Mouse (Mus musculus) midbrain, postnatal 0 days (tissue): ENCODE data around the gene Rplp0. TPM values are rescaled to one million over a fixed set of nuclear protein-coding genes. Genes with fewer than 3 reads are reported as not detected.
"Not testable (repeated sequence)": the region's sequence is repeated elsewhere in the genome, so short reads cannot be mapped to it uniquely, and the experiment has no call there.

Experiments
- ATAC-seq: fragments of 200-750 bp; cut with Nextera tagmentation; 2 replicates; pipeline ENCODE4 v1.8.0; 2017; ENCODE audit warnings: moderate number of reproducible peaks, mild to moderate bottlenecking, moderate TSS enrichment, moderate library complexity; ENCODE audit not compliant: low FRiP score
- DNase-seq: peaks from one replicate; pipeline ENCODE4 v3.0.0-alpha.2; 2015; ENCODE audit warnings: low spot score
- H3K27ac ChIP-seq: fragments of 300-500 bp; sonication (generic); 2 replicates; pipeline ENCODE4 v1.5.1; 2014; ENCODE audit warnings: low read depth, mild to moderate bottlenecking, low read length, mixed read lengths
- H3K27me3 ChIP-seq: fragments of 300-500 bp; sonication (generic); 2 replicates; pipeline ENCODE4 v1.6.1; 2014; ENCODE audit warnings: low read length, control low read depth, mixed read lengths; ENCODE audit not compliant: insufficient read depth
- H3K36me3 ChIP-seq: fragments of 300-500 bp; sonication (generic); 2 replicates; pipeline ENCODE4 v1.6.1; 2014; ENCODE audit warnings: low read length, control low read depth, mixed read lengths; ENCODE audit not compliant: insufficient read depth
- H3K4me1 ChIP-seq: fragments of 300-500 bp; sonication (generic); 2 replicates; pipeline ENCODE4 v1.6.1; 2014; ENCODE audit warnings: mild to moderate bottlenecking, control low read depth, antibody characterized with exemption, low read length, mixed read lengths; ENCODE audit not compliant: insufficient read depth
- H3K4me2 ChIP-seq: fragments of 300-500 bp; sonication (generic); 2 replicates; pipeline ENCODE4 v1.6.1; 2014; ENCODE audit warnings: low read depth, mild to moderate bottlenecking, low read length, mixed read lengths; ENCODE audit not compliant: poor library complexity, severe bottlenecking
- H3K4me3 ChIP-seq: fragments of 300-500 bp; sonication (generic); 2 replicates; pipeline ENCODE4 v1.5.1; 2014; ENCODE audit warnings: low read depth, mild to moderate bottlenecking, low read length, moderate library complexity
- H3K9ac ChIP-seq: fragments of 300-500 bp; sonication (generic); replicated peaks from 2 replicates; pipeline ENCODE4 v1.6.1; 2014; ENCODE audit warnings: mild to moderate bottlenecking, low read length, moderate library complexity, mixed read lengths; ENCODE audit not compliant: poor library complexity, severe bottlenecking
- H3K9me3 ChIP-seq: fragments of 300-500 bp; sonication (generic); 2 replicates; pipeline ENCODE4 v1.6.1; 2016; ENCODE audit warnings: low read length, control low read depth
- CTCF ChIP-seq: IDR thresholded peaks from 2 replicates; pipeline ENCODE4 v1.5.1; 2016; ENCODE audit warnings: antibody characterized with exemption, mild to moderate bottlenecking
- WGBS: fragments of 180-500 bp; shearing (Covaris S2); extraction: QIAGEN DNeasy Blood & Tissue Kit; methylation state at CpG from one replicate; pipeline ENCODE4 v1.1.7; 2014; 5-methylcytosine and 5-hydroxymethylcytosine counted together
- polyA plus RNA-seq: library from polyadenylated mRNA; unstranded; fragments of >200 nt; fragmentation: Nextera tagmentation; extraction: Ambion mirVana; gene quantifications from 2 replicates; pipeline ENCODE4 v1.2.1, GENCODE M21; 2015
- total RNA-seq: library from RNA; depleted of rRNA; stranded (reverse); fragments of >200 nt; gene quantifications from 2 replicates; pipeline ENCODE4 v1.2.3, GENCODE M21; 2014

The Rplp0 gene
- total and polyA plus RNA-seq, 2 experiments from 2014 or later: 779 to 1,828 TPM

DNA sequence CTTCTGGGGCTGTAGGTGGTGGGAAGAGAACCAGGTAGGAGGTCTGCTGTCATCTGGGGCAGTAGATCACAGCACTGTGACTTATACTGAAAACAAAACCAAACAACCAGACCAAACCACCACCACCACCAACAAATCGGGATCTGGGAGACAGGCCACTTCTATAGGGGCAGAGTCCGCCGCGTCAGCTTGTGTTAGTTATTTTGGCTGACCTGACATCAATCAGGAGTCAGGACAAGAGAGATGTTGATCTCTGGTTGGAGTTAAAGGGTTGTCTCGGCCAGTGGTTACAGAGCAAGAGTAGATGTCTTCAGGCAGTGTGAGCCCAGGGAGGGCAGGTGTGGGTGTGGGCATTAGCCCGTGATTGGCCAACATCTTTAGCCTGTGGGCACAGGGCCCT, 44.9 kb upstream of the Rplp0 start:
- no peaks in the 10 kb centered on the region for H3K9me3 ChIP-seq
- WGBS: 90% methylated on average over 6 of the region's 6 CpGs
- no peaks in the 10 kb centered on the region for H3K4me1 ChIP-seq
- no peak for ATAC-seq
- no peak overlapping the region for H3K4me2 ChIP-seq
- no peak overlapping the region; the same call in 1 of the 2 replicates for H3K27ac ChIP-seq
- no peak for TF ChIP-seq CTCF
- no peaks in the 10 kb centered on the region for H3K36me3 ChIP-seq
- H3K4me3 ChIP-seq: no peak overlapping the region
- DNase-seq: no peak
- no peak overlapping the region for H3K9ac ChIP-seq
- H3K27me3 ChIP-seq: no peaks in the 10 kb centered on the region

DNA sequence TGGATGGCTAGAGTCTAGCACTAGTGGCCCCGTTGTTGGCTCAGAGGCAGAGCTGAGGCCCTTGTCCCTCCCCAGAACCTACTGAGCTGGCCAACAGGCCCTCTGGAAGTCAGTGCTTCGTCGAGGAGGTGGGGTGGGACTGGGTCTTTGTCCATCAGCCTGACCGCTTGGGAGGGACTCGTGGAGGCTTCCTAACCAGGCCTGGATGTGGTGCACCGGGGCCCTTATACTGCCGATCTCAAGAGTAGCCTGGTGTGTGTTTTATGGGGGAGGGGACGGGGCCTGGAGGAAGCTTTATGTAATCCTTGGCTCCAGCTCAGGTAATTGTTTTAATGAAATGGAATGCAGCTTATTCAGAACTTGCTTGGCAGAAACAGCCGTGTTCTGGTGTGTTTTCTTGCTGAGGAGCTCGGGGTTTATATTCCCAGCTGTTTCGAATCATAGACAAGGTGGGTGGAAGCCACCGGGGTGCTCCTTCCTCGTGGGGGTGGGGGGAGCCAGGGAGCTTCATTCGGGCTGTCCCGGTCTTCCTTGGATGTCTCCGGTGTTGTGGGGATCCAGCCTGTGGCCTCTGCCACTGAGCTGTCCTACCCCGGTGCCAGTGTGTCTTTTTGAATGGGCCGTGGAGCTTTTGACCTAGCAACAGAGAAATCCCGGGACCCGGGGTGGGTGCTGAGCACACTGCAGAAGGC, 44.2 kb upstream of the Rplp0 start:
- 60% methylated on average over 20 of the region's 20 CpGs for WGBS
- ATAC-seq (no peak), DNase-seq (no peak)
- Histone ChIP-seq H3K36me3 (no peaks in the 10 kb centered on the region), H3K4me3 (no peak overlapping the region), H3K27ac (no peak overlapping the region; the same call in 1 of the 2 replicates), H3K27me3 (no peaks in the 10 kb centered on the region), H3K9me3 (no peaks in the 10 kb centered on the region), H3K4me2 (no peak overlapping the region), H3K9ac (no peak overlapping the region), H3K4me1 (no peaks in the 10 kb centered on the region)
- no peak for TF ChIP-seq CTCF

DNA sequence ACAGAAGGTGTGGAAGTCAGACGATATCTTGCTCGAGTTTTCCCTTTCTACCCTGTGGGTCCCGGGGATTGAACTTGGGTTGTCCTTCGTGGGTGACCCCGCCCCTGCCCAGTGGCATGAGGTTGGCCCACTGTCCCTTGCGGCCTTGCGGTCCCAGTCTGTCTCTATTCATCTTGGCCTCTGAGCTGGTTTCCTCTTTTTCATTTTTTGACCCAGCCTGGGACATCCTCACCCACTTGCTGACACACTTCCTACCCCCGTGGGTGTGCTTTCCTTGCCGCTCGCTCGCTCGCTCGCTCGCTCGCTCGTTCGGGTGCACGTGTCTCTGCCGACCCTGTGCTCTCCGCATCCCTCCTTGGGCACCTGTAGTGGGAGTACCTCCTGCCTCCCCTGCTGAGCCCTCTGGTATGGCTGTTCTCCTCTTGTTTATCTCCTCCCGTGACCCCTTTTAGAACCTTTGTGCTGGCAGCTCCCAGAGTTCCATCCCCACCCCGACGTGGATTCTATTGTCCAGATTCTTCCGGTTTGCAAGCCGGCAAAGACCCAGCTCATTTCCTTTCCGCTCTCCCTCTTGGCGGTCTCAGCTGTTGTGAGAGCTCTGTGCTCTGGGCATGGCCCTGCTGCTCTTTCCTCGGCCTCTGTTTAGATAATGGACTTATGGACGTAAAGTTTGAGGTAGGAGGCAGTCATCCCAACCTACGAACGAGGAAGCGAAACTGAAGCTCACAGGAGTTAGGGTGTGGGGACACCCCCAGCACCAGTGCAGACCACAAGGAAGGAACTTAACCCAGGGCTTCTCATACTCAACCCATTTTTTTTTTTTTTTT, 43.0 kb upstream of the Rplp0 start:
- H3K27ac ChIP-seq: no peak overlapping the region
- no peaks in the 10 kb centered on the region for H3K36me3 ChIP-seq
- ATAC-seq (no peak), DNase-seq (no peak)
- no peaks in the 10 kb centered on the region for H3K27me3 ChIP-seq
- H3K4me2 ChIP-seq: no peak overlapping the region
- no peaks in the 10 kb centered on the region for H3K9me3 ChIP-seq
- WGBS: 82% methylated on average over 32 of the region's 32 CpGs
- H3K4me3 ChIP-seq: no peak overlapping the region
- H3K9ac ChIP-seq: no peak overlapping the region
- TF ChIP-seq CTCF: no peak
- 0 out of 2 replicates have a peak, but pooled peaks cover 2% of the 10 kb centered on the region for H3K4me1 ChIP-seq

DNA sequence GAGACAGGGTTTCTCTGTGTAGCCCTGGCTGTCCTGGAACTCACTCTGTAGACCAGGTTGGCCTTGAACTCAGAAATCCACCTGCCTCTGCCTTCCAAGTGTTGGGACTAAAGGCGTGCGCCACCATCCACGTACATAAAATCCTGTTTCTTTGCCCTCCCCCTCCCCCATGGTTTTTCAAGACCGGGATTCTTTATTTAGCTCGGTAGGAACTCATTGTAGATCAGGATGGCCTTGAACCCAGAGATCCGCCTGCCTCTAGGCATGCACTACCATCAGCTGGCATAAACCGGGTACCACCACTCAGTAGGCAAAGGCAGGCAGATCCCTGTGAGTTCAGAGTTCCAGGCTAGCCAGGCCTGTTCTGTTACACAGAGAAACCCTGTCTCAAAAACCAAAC, 42.4 kb upstream of the Rplp0 start:
- no peaks in the 10 kb centered on the region for H3K9me3 ChIP-seq
- WGBS: 86% methylated on average over 7 of the region's 7 CpGs
- H3K9ac ChIP-seq: no peak overlapping the region
- 0 out of 2 replicates have a peak, but pooled peaks cover 2% of the 10 kb centered on the region for H3K4me1 ChIP-seq
- H3K4me2 ChIP-seq: no peak overlapping the region
- DNase-seq: no peak
- H3K36me3 ChIP-seq: no peaks in the 10 kb centered on the region
- no peak for TF ChIP-seq CTCF
- no peak for ATAC-seq
- H3K27ac ChIP-seq: no peak overlapping the region
- no peak overlapping the region for H3K4me3 ChIP-seq
- no peaks in the 10 kb centered on the region for H3K27me3 ChIP-seq

DNA sequence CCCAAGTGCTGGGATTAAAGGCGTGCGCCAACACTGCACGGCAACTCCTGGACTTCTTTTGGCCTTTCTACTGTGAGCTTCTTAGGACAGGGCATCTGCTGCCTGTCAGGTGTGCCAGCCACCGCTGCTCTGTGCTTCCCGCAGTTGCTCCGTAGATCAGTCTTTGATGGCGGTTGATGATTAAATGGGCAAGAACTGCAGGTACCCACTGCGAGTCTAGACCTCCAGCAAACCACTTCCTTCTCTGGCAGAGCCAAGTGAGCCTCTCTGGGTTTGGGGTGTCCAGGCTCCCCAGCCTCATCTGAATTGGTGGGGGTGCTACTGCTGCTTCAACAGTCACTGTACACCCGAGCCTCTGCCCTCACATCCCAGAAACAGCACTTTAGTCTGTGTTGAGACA, 41.8 kb upstream of the Rplp0 start:
- Histone ChIP-seq H3K4me1 (0 out of 2 replicates have a peak, but pooled peaks cover 2% of the 10 kb centered on the region), H3K36me3 (no peaks in the 10 kb centered on the region), H3K4me2 (no peak overlapping the region), H3K9me3 (no peaks in the 10 kb centered on the region), H3K9ac (no peak overlapping the region), H3K4me3 (no peak overlapping the region), H3K27ac (no peak overlapping the region), H3K27me3 (no peaks in the 10 kb centered on the region)
- DNase-seq: no peak
- no peak for ATAC-seq
- TF ChIP-seq CTCF: no peak
- WGBS: 97% methylated on average over 9 of the region's 9 CpGs

DNA sequence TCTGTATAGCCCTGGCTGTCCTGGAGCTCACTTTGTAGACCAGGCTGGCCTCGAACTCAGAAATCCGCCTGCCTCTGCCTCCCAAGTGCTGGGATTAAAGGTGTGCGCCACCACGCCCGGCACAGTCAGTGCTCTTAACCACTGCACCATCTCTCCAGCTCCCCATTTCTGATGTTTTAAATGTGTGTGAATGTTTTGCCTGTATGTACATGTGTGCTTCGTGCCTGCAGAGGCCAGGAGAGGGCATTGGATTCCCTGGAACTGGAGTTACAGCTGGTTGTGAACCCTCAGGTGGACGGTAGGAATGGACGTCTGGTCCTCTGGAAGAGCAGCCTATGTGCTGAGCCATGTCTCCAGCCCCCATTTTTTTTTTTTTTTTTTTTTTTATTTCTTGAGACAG, 41.1 kb upstream of the Rplp0 start:
- not testable (repeated sequence) for H3K27ac ChIP-seq, DNase-seq, H3K9ac ChIP-seq, H3K4me2 ChIP-seq, H3K4me1 ChIP-seq, H3K27me3 ChIP-seq, H3K36me3 ChIP-seq, H3K9me3 ChIP-seq, H3K4me3 ChIP-seq, ATAC-seq
- 94% methylated on average over 6 of the region's 8 CpGs for WGBS
